Mouse (Mus musculus): ENCODE data around the gene Cyth4. TPM values are rescaled to one million over a fixed set of nuclear protein-coding genes. Genes with fewer than 3 reads are reported as not detected.

Gene Cyth4
- polyA plus RNA-seq (2017; shearing (Covaris generic)), result 392 TPM

DNA sequence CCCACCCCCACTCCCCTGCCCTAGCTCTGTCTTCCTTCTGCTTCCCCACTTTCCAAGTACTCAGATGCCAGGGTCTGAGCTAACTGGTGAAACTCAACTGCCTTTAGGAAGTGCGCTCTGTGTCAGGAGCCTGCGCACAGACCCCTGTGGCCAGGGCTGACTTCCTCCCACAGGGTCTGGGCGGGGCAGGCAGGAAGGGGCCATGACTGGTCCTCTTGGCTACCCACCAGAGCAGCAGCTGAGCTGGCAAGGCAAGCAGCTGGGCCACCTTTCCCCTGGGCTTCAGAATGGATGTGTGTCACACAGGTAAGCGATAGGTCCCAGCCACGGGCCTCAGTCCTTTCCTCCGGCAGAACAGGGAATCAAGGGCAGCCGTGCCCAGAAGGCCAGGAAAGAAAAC is at the start of gene Cyth4:
Cyth4 (plus strand) TSS at position 134 of the 400 bp plus-strand sequence.

DNA sequence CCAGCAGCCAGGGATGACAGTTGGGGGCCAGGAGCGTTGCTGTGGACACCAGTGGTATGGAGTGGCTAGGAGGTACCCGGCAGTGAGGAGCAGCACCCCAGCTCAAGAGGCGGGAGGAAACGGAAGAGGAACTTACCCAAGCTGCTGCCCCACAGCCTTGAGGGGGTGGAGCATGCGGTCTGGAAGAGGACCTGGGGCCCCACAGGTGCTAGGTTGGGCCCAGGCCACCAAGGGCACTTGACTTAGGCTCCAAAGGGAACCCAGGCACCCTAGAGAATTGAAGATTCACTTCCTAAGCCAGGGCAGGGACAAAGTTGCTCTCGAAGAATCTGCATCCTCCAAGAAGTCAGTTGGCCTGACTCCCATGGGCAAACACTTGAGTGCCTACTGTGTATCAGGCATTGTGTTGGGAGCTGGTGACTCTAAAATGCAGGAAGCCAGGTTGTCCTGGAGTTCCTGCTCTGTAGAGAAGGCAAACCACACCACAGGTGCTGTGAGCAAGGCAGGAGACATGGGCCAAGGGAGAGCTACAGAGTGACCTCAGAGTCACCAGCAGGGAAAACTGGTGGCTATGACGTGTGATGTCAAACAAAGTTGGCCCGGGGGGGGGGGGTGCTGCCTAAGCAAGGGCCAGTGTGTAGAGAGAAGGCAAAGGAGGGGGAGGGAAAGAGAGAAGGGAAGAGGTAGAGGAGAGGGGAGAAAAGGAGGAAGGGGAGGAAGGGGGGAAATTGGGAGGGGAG is 24.0 kb upstream of the Cyth4 start, which contains the start of gene Rac2:
Rac2 (minus strand) TSS at position 126 of the 740 bp plus-strand sequence.

Other genes starting within 250 kb of the Cyth4 start
- not detected for gene Tex33, start 201.1 kb upstream of the Cyth4 start, polyA plus RNA-seq (2017; shearing (Covaris generic))
- 1.3 TPM for gene Tst, start 191.1 kb upstream of the Cyth4 start, polyA plus RNA-seq (2017; shearing (Covaris generic))
- gene Mpst, start 190.6 kb upstream of the Cyth4 start, polyA plus RNA-seq (2017; shearing (Covaris generic)), result 7.1 TPM
- gene Kctd17, start 168.5 kb upstream of the Cyth4 start, polyA plus RNA-seq (2017; shearing (Covaris generic)), result 23.3 TPM
- gene Tmprss6, start 128.4 kb upstream of the Cyth4 start, polyA plus RNA-seq (2017; shearing (Covaris generic)), result not detected
- gene Il2rb, start 101.8 kb upstream of the Cyth4 start, polyA plus RNA-seq (2017; shearing (Covaris generic)), result 978 TPM
- 5.8 TPM for gene C1qtnf6, start 65.6 kb upstream of the Cyth4 start, polyA plus RNA-seq (2017; shearing (Covaris generic))
- gene Sstr3, start 52.4 kb upstream of the Cyth4 start, polyA plus RNA-seq (2017; shearing (Covaris generic)), result not detected
- gene Rac2, start 24.3 kb upstream of the Cyth4 start, polyA plus RNA-seq (2017; shearing (Covaris generic)), result 2,566 TPM
- 0.04 TPM for gene Elfn2, start 121.7 kb downstream of the Cyth4 start, polyA plus RNA-seq (2017; shearing (Covaris generic))
- 156 TPM for gene Mfng, start 176.4 kb downstream of the Cyth4 start, polyA plus RNA-seq (2017; shearing (Covaris generic))
- 0.12 TPM for gene Card10, start 206.0 kb downstream of the Cyth4 start, polyA plus RNA-seq (2017; shearing (Covaris generic))
- not detected for gene Cdc42ep1, start 245.6 kb downstream of the Cyth4 start, polyA plus RNA-seq (2017; shearing (Covaris generic))

All from CD4-positive, CD25-positive, alpha-beta regulatory T cell (primary cell).